Mouse (Mus musculus) CD4-positive, CD25-positive, alpha-beta regulatory T cell, adult 4 months (primary cell): ENCODE measurements around the gene BC049352. TPM values are rescaled to one million over a fixed set of nuclear protein-coding genes. Genes with fewer than 3 reads are reported as not detected.

Experiments
- ATAC-seq: one replicate; pipeline ENCODE4 v1.8.0; 2017
- polyA plus RNA-seq, 2 experiments: library from polyadenylated mRNA; unstranded; fragments of 100-300 nt; shearing (Covaris generic); gene quantifications; one replicate each; pipeline ENCODE4 v1.2.1; 2017

BC049352 gene
- polyA plus RNA-seq, 2 experiments from 2014 or later: 2.5 to 3.2 TPM

GRCm38 (mm10) chr9:45189661-45190174 is 7.9 kb downstream of the BC049352 start:
- ATAC-seq: no peak

- ATAC-seq: no peak
Measured at GRCm38 (mm10) chr9:45195468-45195867, 13.7 kb downstream of the BC049352 start.

GRCm38 (mm10) chr9:45196125-45196830 is 14.5 kb downstream of the BC049352 start:
- ATAC-seq: no peak

- no peak for ATAC-seq
Measured at GRCm38 (mm10) chr9:45197549-45197948, 15.7 kb downstream of the BC049352 start.

GRCm38 (mm10) chr9:45201319-45201947 is 19.6 kb downstream of the BC049352 start:
- ATAC-seq: no peak

GRCm38 (mm10) chr9:45202021-45202798 is 20.4 kb downstream of the BC049352 start:
- peak; percentile 54 for ATAC-seq

GRCm38 (mm10) chr9:45203797-45204410 is 22.1 kb downstream of the BC049352 start, which contains the start of gene Tmprss4:
Gene Tmprss4, minus strand, starts transcription at chr9:45204092.
- ATAC-seq: peak; percentile 64

- no peak for ATAC-seq
Measured at GRCm38 (mm10) chr9:45205143-45205542, 23.3 kb downstream of the BC049352 start.

GRCm38 (mm10) chr9:45206121-45206520 is 24.3 kb downstream of the BC049352 start:
- ATAC-seq: no peak

- ATAC-seq: peak; percentile 63
Measured at GRCm38 (mm10) chr9:45207015-45207743, 25.4 kb downstream of the BC049352 start.

GRCm38 (mm10) chr9:45212001-45212400 is 30.2 kb downstream of the BC049352 start:
- ATAC-seq: no peak

GRCm38 (mm10) chr9:45215526-45216179 is 33.8 kb downstream of the BC049352 start:
- ATAC-seq: no peak

GRCm38 (mm10) chr9:45219644-45220043 is 37.8 kb downstream of the BC049352 start:
- ATAC-seq: no peak

GRCm38 (mm10) chr9:45221567-45221966 is 39.8 kb downstream of the BC049352 start:
- peak; percentile 90 for ATAC-seq

GRCm38 (mm10) chr9:45229359-45229758 is 47.6 kb downstream of the BC049352 start:
- peak; percentile 98 for ATAC-seq

- ATAC-seq: peak; percentile 41
Measured at GRCm38 (mm10) chr9:45235668-45236227, 53.9 kb downstream of the BC049352 start.

GRCm38 (mm10) chr9:45236744-45237143 is 54.9 kb downstream of the BC049352 start:
- no peak for ATAC-seq

- ATAC-seq: peak; percentile 73
Measured at GRCm38 (mm10) chr9:45241397-45241796, 59.6 kb downstream of the BC049352 start.

- no peak for ATAC-seq
Measured at GRCm38 (mm10) chr9:45245432-45245831, 63.6 kb downstream of the BC049352 start.

GRCm38 (mm10) chr9:45246060-45246459 is 64.3 kb downstream of the BC049352 start:
- peak; percentile 54 for ATAC-seq

- peak; percentile 27 for ATAC-seq
Measured at GRCm38 (mm10) chr9:45247536-45247935, 65.7 kb downstream of the BC049352 start.
